In genomic region chr3:88181374-88181773, GRCm38 (mm10) we compare ENCODE assay signal across 11 mouse cellular contexts. TPM values are rescaled to one million over a fixed set of nuclear protein-coding genes. Genes with fewer than 3 reads are reported as not detected.
DNase-seq lines count a peak whose midpoint lies in the region.
"Had no signal": no experiment of that assay in that cellular context is flagged by ENCODE, and none has a peak within 500 bp of the region (broad histone marks: within the 10 kb centered on the region; RNA-seq: fewer than 3 reads in every experiment).

No protein-coding gene starts in this region.

- intact Hi-C loops in left cerebral cortex, postnatal 36 days (cut with DNase I) = no loop called here

- DNase-seq in adrenal gland, postnatal 14 days = peak; percentile 62
- DNase-seq in adrenal gland, adult 18-20 months (ENCODE audit: low spot score in 2 of 2) = no peak
- DNase-seq in left cerebral cortex, postnatal 36 days (ENCODE audit: low spot score in 2 of 2) = peak; percentile 50 to 71
- no peak for DNase-seq in left cerebral cortex, adult 11 months (ENCODE audit: low spot score)
- peak; percentile 68 to 73 for DNase-seq in cerebellum, postnatal 36 days
- peak; percentile 47 for DNase-seq in right cerebral cortex, postnatal 25 days
- no peak for DNase-seq in ovary, postnatal 10 days (ENCODE audit: low spot score)
- DNase-seq in thymus, postnatal 36 days = no peak
- DNase-seq: liver; lung, embryonic 14.5 days; thymus, postnatal 14 days had no signal

RNA-seq across cellular contexts. Expression of gene Mef2d, which starts 39.2 kb away (rescaled TPM):
- total RNA-seq in adrenal gland, postnatal 14 days (2021) = 92.9 and 98.4 TPM in 2 replicates
- 10 to 100 TPM; 83.3 to 90.7 TPM for total RNA-seq in adrenal gland, adult 18-20 months (2021)
- total RNA-seq in left cerebral cortex, postnatal 36 days (2021) = 100 to 1,000 TPM; 203 to 231 TPM

Comparison
In these comparisons a context has a peak if more than half of its experiments do, and no peak if none do; other contexts are left out.
1. DNase-seq: peak in adrenal gland, postnatal 14 days (single experiment), left cerebral cortex, postnatal 36 days (2 of 2), cerebellum, postnatal 36 days (2 of 2) and right cerebral cortex, postnatal 25 days (single experiment); none in adrenal gland, adult 18-20 months (0 of 2), left cerebral cortex, adult 11 months (single experiment), ovary, postnatal 10 days (single experiment) and thymus, postnatal 36 days (0 of 2).